Mouse (Mus musculus) embryonic facial prominence, embryonic 11.5 days (tissue): ENCODE results near the gene Chrm2. TPM values are rescaled to one million over a fixed set of nuclear protein-coding genes. Genes with fewer than 3 reads are reported as not detected.

Source experiments
- ATAC-seq: fragments of 200-750 bp; cut with Nextera tagmentation; replicated peaks from 2 replicates; pipeline ENCODE4 v1.8.0; 2017; ENCODE audit warnings: low read depth; ENCODE audit not compliant: insufficient number of reproducible peaks, low FRiP score, low TSS enrichment
- DNase-seq: peaks from one replicate; pipeline ENCODE4 v3.0.0-alpha.2; 2015; ENCODE audit warnings: low spot score
- H3K27ac ChIP-seq: fragments of 300-500 bp; sonication (generic); replicated peaks from 2 replicates; pipeline ENCODE4 v1.5.1; 2014; ENCODE audit warnings: mild to moderate bottlenecking, low read depth, low read length, control low read depth
- H3K27me3 ChIP-seq: fragments of 300-500 bp; sonication (generic); 2 replicates; pipeline ENCODE4 v1.6.1; 2014; ENCODE audit warnings: mild to moderate bottlenecking, low read length, moderate library complexity, mixed read lengths; ENCODE audit not compliant: control insufficient read depth, insufficient read depth
- H3K36me3 ChIP-seq: fragments of 300-500 bp; sonication (generic); replicated peaks from 2 replicates; pipeline ENCODE4 v1.6.1; 2014; ENCODE audit warnings: low read depth, mild to moderate bottlenecking, low read length, moderate library complexity, mixed read lengths; ENCODE audit not compliant: control insufficient read depth, insufficient read depth
- H3K4me1 ChIP-seq: fragments of 300-500 bp; sonication (generic); 2 replicates; pipeline ENCODE4 v1.6.1; 2014; ENCODE audit warnings: low read length, mixed read lengths; ENCODE audit not compliant: control insufficient read depth, insufficient read depth
- H3K4me2 ChIP-seq: fragments of 300-500 bp; sonication (generic); 2 replicates; pipeline ENCODE4 v1.6.1; 2014; ENCODE audit warnings: low read depth, mild to moderate bottlenecking, control low read depth, low read length, moderate library complexity
- H3K4me3 ChIP-seq: fragments of 300-500 bp; sonication (generic); 2 replicates; pipeline ENCODE4 v1.5.1; 2014; ENCODE audit warnings: low read depth, low read length, control low read depth
- H3K9ac ChIP-seq: fragments of 300-500 bp; sonication (generic); replicated peaks from 2 replicates; pipeline ENCODE4 v1.6.1; 2014; ENCODE audit warnings: mild to moderate bottlenecking, control low read depth, low read length
- H3K9me3 ChIP-seq: fragments of 300-500 bp; sonication (generic); replicated peaks from 2 replicates; pipeline ENCODE4 v1.6.1; 2016; ENCODE audit warnings: mild to moderate bottlenecking, low read length, inconsistent platforms, mixed read lengths; ENCODE audit not compliant: control insufficient read depth
- WGBS: fragments of 180-500 bp; shearing (Covaris S2); extraction: QIAGEN DNeasy Blood & Tissue Kit; methylation state at CpG from one replicate; pipeline ENCODE4 v1.1.7; 2014; 5-methylcytosine and 5-hydroxymethylcytosine counted together
- polyA plus RNA-seq: library from polyadenylated mRNA; unstranded; fragments of >200 nt; fragmentation: Nextera tagmentation; extraction: Ambion mirVana; gene quantifications from 2 replicates; pipeline ENCODE4 v1.2.1, GENCODE M21; 2014

Chrm2 gene
- polyA plus RNA-seq, 1 experiment from 2014 or later: 0.17 TPM

- Histone ChIP-seq H3K4me3 (no peak overlapping the region), H3K27me3 (no peaks in the 10 kb centered on the region), H3K36me3 (no peaks in the 10 kb centered on the region), H3K9ac (no peak overlapping the region), H3K4me2 (no peak overlapping the region), H3K4me1 (no peaks in the 10 kb centered on the region), H3K27ac (no peak overlapping the region), H3K9me3 (no peaks in the 10 kb centered on the region)
- no peak for DNase-seq
- WGBS: 87% methylated on average over 3 of the region's 3 CpGs
- ATAC-seq: no peak
Measured at GRCm38 (mm10) chr6:36464008-36464407, 76.1 kb downstream of the Chrm2 start.

GRCm38 (mm10) chr6:36484132-36484665 is 96.3 kb downstream of the Chrm2 start:
- H3K27me3 ChIP-seq: no peaks in the 10 kb centered on the region
- no peak overlapping the region for H3K4me3 ChIP-seq
- H3K4me2 ChIP-seq: no peak overlapping the region
- ATAC-seq: no peak
- WGBS: 74% methylated on average over 4 of the region's 4 CpGs
- H3K36me3 ChIP-seq: no peaks in the 10 kb centered on the region
- no peaks in the 10 kb centered on the region for H3K4me1 ChIP-seq
- H3K27ac ChIP-seq: no peak overlapping the region
- H3K9me3 ChIP-seq: no peaks in the 10 kb centered on the region
- DNase-seq: no peak
- H3K9ac ChIP-seq: no peak overlapping the region

- no peaks in the 10 kb centered on the region for H3K9me3 ChIP-seq
- no peak overlapping the region for H3K27ac ChIP-seq
- H3K4me1 ChIP-seq: no peaks in the 10 kb centered on the region
- 84% methylated on average over 7 of the region's 7 CpGs for WGBS
- no peak for DNase-seq
- H3K27me3 ChIP-seq: no peaks in the 10 kb centered on the region
- no peaks in the 10 kb centered on the region for H3K36me3 ChIP-seq
- no peak for ATAC-seq
- H3K4me2 ChIP-seq: no peak overlapping the region
- no peak overlapping the region for H3K4me3 ChIP-seq
- H3K9ac ChIP-seq: no peak overlapping the region
Measured at GRCm38 (mm10) chr6:36507008-36507663, 119.3 kb downstream of the Chrm2 start.

- H3K9me3 ChIP-seq: no peaks in the 10 kb centered on the region
- H3K4me2 ChIP-seq: no peak overlapping the region
- 40% methylated on average over 7 of the region's 7 CpGs for WGBS
- DNase-seq (no peak), ATAC-seq (no peak)
- no peaks in the 10 kb centered on the region for H3K36me3 ChIP-seq
- H3K4me1 ChIP-seq: no peaks in the 10 kb centered on the region
- H3K27me3 ChIP-seq: no peaks in the 10 kb centered on the region
- no peak overlapping the region for H3K27ac ChIP-seq
- no peak overlapping the region for H3K4me3 ChIP-seq
- no peak overlapping the region for H3K9ac ChIP-seq
Measured at GRCm38 (mm10) chr6:36507946-36508345, 120.1 kb downstream of the Chrm2 start.

- Histone ChIP-seq H3K9me3 (no peaks in the 10 kb centered on the region), H3K36me3 (no peaks in the 10 kb centered on the region), H3K27me3 (no peaks in the 10 kb centered on the region), H3K4me1 (no peaks in the 10 kb centered on the region), H3K4me3 (no peak overlapping the region), H3K9ac (no peak overlapping the region), H3K4me2 (no peak overlapping the region), H3K27ac (no peak overlapping the region)
- 56% methylated on average over 2 of the region's 2 CpGs for WGBS
- no peak for DNase-seq
- ATAC-seq: no peak
Measured at GRCm38 (mm10) chr6:36508469-36508868, 120.6 kb downstream of the Chrm2 start.

- DNase-seq: no peak
- 78% methylated on average over 4 of the region's 4 CpGs for WGBS
Measured at GRCm38 (mm10) chr6:36516508-36516907, 128.6 kb downstream of the Chrm2 start.

GRCm38 (mm10) chr6:36517242-36517641 is 129.4 kb downstream of the Chrm2 start:
- Histone ChIP-seq H3K4me3 (no peak overlapping the region), H3K27me3 (no peaks in the 10 kb centered on the region), H3K4me2 (no peak overlapping the region), H3K9ac (no peak overlapping the region), H3K9me3 (no peaks in the 10 kb centered on the region), H3K27ac (no peak overlapping the region), H3K4me1 (no peaks in the 10 kb centered on the region), H3K36me3 (no peaks in the 10 kb centered on the region)
- DNase-seq: no peak
- ATAC-seq: no peak
- WGBS: 67% methylated on average over 5 of the region's 5 CpGs

More at GRCm38 (mm10) chr6:36516508-36516907, 128.6 kb downstream of the Chrm2 start:
- no peaks in the 10 kb centered on the region for H3K9me3 ChIP-seq
- H3K4me3 ChIP-seq: no peak overlapping the region
- H3K27ac ChIP-seq: no peak overlapping the region
- ATAC-seq: no peak
- H3K36me3 ChIP-seq: no peaks in the 10 kb centered on the region
- H3K4me1 ChIP-seq: no peaks in the 10 kb centered on the region
- H3K9ac ChIP-seq: no peak overlapping the region
- no peak overlapping the region for H3K4me2 ChIP-seq
- no peaks in the 10 kb centered on the region for H3K27me3 ChIP-seq

- no peak for ATAC-seq
- no peaks in the 10 kb centered on the region for H3K4me1 ChIP-seq
- H3K27ac ChIP-seq: no peak overlapping the region
- no peaks in the 10 kb centered on the region for H3K9me3 ChIP-seq
- H3K36me3 ChIP-seq: no peaks in the 10 kb centered on the region
- no peak overlapping the region for H3K4me3 ChIP-seq
- H3K4me2 ChIP-seq: no peak overlapping the region
- no peaks in the 10 kb centered on the region for H3K27me3 ChIP-seq
- no peak overlapping the region for H3K9ac ChIP-seq
- DNase-seq: no peak
- 92% methylated on average over 11 of the region's 11 CpGs for WGBS
Measured at GRCm38 (mm10) chr6:36523599-36523998, 135.7 kb downstream of the Chrm2 start.
